Mouse (Mus musculus): Measurements from ENCODE around the gene Pck1. TPM values are rescaled to one million over a fixed set of nuclear protein-coding genes. Genes with fewer than 3 reads are reported as not detected.
"Not testable (repeated sequence)": the region's sequence is repeated elsewhere in the genome, so short reads cannot be mapped to it uniquely, and the experiment has no call there.

Pck1 gene
- polyA plus RNA-seq, 1 experiment from 2014 or later, result 0.13 TPM

DNA sequence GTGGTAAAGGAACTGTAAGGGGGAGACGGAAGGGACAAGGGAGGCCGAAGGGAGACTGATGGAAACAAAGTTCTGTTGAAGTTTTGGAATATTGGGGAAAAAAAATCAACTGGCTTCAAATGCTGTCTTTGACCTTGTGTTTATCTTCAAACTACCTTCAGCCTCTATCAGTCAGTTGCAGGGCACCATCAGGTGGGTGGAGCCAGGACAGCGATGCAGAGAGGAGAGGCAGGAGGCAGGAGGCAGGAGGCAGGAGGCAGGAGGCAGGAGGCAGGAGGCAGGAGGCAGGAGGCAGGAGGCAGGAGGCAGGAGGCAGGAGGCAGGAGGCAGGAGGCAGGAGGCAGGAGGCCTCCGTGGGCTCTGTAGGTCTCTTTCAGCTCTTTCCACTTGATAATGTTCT is 32.7 kb upstream of the Pck1 start:
- not testable (repeated sequence) for H3K27me3 ChIP-seq (replicated peaks; ENCODE audit: control insufficient read depth, insufficient read depth, low read length); H3K4me3 ChIP-seq (ENCODE audit: low read depth, low read length); DNase-seq (ENCODE audit: low spot score); H3K9me3 ChIP-seq (ENCODE audit: control insufficient read depth, low read length); H3K4me1 ChIP-seq (ENCODE audit: control insufficient read depth, insufficient read depth, low read length); H3K36me3 ChIP-seq (ENCODE audit: control insufficient read depth, insufficient read depth, low read length); H3K27ac ChIP-seq (replicated peaks; ENCODE audit: low read depth, low read length); H3K9ac ChIP-seq (ENCODE audit: low read depth, low read length); H3K4me2 ChIP-seq (ENCODE audit: low read depth, low read length); ATAC-seq (ENCODE audit: low read depth)
- WGBS, result 74% methylated on average over 3 of the region's 4 CpGs

DNA sequence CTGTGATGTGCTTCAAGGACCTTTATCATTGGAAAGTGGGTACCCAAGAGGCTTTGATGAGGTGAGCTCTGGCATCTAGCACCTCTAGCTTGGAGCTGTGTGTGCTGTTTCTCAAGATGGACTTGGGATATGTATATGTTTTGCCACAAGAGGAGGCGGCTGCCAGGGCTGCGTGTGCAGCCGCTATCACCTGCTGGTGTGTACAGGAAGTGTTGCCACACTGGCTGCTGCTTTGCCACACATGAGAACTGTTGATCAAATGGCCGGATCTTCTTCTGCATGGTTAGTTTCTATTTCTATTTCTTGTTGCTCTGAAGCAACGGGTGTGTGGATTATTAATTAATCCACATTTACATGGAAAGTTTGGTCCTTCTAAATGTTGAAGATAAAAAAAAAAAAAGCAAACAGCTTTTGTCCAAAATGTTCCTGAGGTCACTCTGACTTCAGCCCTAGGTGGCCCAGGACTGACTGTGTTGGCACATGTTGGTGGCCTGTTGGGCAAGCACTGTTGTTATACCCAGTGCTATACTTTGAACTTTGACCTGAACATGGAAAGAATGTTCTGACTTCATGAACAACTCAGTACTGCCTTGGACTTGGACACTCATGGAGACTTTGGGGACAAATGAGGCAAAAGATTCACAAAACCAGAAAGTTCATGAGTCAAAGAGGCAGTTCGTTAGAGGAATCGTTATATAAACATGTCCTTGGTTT is 28.7 kb upstream of the Pck1 start:
- no peak for DNase-seq (ENCODE audit: low spot score)
- H3K27me3 ChIP-seq (replicated peaks; ENCODE audit: control insufficient read depth, insufficient read depth, low read length), result no peaks in the 10 kb centered on the region
- no peak overlapping the region for H3K4me2 ChIP-seq (ENCODE audit: low read depth, low read length)
- H3K36me3 ChIP-seq (ENCODE audit: control insufficient read depth, insufficient read depth, low read length), result no peaks in the 10 kb centered on the region
- no peak for ATAC-seq (ENCODE audit: low read depth)
- no peak overlapping the region for H3K9ac ChIP-seq (ENCODE audit: low read depth, low read length)
- H3K4me3 ChIP-seq (ENCODE audit: low read depth, low read length), result no peak overlapping the region
- no peaks in the 10 kb centered on the region for H3K4me1 ChIP-seq (ENCODE audit: control insufficient read depth, insufficient read depth, low read length)
- 90% methylated on average over 7 of the region's 7 CpGs for WGBS
- no peaks in the 10 kb centered on the region for H3K9me3 ChIP-seq (ENCODE audit: control insufficient read depth, low read length)
- no peak overlapping the region for H3K27ac ChIP-seq (replicated peaks; ENCODE audit: low read depth, low read length)

DNA sequence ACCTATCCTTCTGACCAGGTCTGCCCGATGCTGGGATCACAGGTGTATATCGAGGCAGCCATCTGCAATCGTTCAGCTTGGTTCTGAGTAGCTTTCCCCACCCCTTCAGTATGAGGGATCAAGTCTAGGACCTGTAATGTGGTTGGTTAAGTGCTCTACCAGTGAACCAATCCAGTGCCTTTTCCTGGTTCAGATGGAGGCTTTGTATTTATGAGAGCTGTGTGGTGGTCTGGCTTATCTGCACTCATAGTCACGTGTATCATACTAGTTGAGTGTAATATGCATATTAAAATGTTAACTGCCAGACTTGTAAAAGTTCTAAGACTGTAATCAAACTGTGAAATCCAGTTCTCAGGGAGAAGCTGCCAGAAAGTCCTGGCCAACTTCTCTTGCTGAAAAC is 26.5 kb upstream of the Pck1 start:
- Histone ChIP-seq H3K27me3 (replicated peaks; ENCODE audit: control insufficient read depth, insufficient read depth, low read length) (no peaks in the 10 kb centered on the region), H3K4me1 (ENCODE audit: control insufficient read depth, insufficient read depth, low read length) (no peaks in the 10 kb centered on the region), H3K36me3 (ENCODE audit: control insufficient read depth, insufficient read depth, low read length) (no peaks in the 10 kb centered on the region), H3K4me2 (ENCODE audit: low read depth, low read length) (no peak overlapping the region), H3K9ac (ENCODE audit: low read depth, low read length) (no peak overlapping the region), H3K9me3 (ENCODE audit: control insufficient read depth, low read length) (no peaks in the 10 kb centered on the region), H3K27ac (replicated peaks; ENCODE audit: low read depth, low read length) (no peak overlapping the region), H3K4me3 (ENCODE audit: low read depth, low read length) (no peak overlapping the region)
- no peak for DNase-seq (ENCODE audit: low spot score)
- 77% methylated on average over 4 of the region's 4 CpGs for WGBS
- ATAC-seq (ENCODE audit: low read depth), result no peak

DNA sequence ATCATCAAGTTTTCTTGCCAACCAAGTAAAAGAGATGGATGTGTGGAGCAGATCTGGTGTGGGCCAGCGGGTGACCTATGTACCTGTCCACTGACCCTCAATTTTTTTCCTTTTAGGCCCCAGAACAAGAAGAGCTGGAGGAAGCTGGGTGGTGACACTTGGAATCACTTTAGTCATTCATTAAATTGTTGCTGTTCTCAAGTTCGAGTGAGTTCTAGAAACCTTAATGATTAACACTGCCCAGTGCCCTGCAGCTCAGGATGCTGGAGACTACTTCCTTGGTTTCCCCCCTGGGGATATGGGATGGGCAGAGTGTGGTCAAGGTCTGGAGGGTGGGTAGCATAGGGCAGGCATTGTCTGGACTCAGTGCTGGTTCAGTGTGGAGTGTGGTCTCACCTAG is 23.7 kb upstream of the Pck1 start:
- ATAC-seq (ENCODE audit: low read depth) (no peak), DNase-seq (ENCODE audit: low spot score) (no peak)
- Histone ChIP-seq H3K27ac (replicated peaks; ENCODE audit: low read depth, low read length) (no peak overlapping the region), H3K9me3 (ENCODE audit: control insufficient read depth, low read length) (no peaks in the 10 kb centered on the region), H3K4me3 (ENCODE audit: low read depth, low read length) (no peak overlapping the region), H3K36me3 (ENCODE audit: control insufficient read depth, insufficient read depth, low read length) (no peaks in the 10 kb centered on the region), H3K9ac (ENCODE audit: low read depth, low read length) (no peak overlapping the region), H3K4me1 (ENCODE audit: control insufficient read depth, insufficient read depth, low read length) (no peaks in the 10 kb centered on the region), H3K27me3 (replicated peaks; ENCODE audit: control insufficient read depth, insufficient read depth, low read length) (no peaks in the 10 kb centered on the region), H3K4me2 (ENCODE audit: low read depth, low read length) (no peak overlapping the region)
- WGBS, result 62% methylated on average over 2 of the region's 2 CpGs

DNA sequence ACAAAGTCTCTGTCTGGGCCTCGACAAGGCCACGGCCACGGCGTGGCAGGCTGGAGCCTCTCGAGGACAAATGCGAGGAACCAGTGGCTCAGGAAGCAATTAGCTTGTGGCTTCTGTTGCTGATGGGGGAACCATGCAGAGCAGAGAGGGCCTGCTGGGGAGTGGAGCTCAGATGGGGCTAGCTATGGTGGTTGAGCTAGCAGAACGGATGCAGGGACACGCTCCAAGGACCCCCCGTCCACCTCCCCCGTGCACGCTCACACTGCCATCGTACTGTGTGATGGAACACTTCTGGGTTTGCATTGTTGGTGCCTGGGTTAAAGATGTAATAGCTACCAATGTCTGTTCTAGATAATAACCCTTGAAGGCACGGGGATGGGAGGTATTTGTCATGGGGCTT is 20.6 kb upstream of the Pck1 start:
- Histone ChIP-seq H3K4me1 (ENCODE audit: control insufficient read depth, insufficient read depth, low read length) (no peaks in the 10 kb centered on the region), H3K27me3 (replicated peaks; ENCODE audit: control insufficient read depth, insufficient read depth, low read length) (no peaks in the 10 kb centered on the region), H3K9me3 (ENCODE audit: control insufficient read depth, low read length) (no peaks in the 10 kb centered on the region), H3K4me2 (ENCODE audit: low read depth, low read length) (no peak overlapping the region), H3K9ac (ENCODE audit: low read depth, low read length) (no peak overlapping the region), H3K4me3 (ENCODE audit: low read depth, low read length) (no peak overlapping the region), H3K36me3 (ENCODE audit: control insufficient read depth, insufficient read depth, low read length) (no peaks in the 10 kb centered on the region), H3K27ac (replicated peaks; ENCODE audit: low read depth, low read length) (no peak overlapping the region)
- DNase-seq (ENCODE audit: low spot score), result no peak
- no peak for ATAC-seq (ENCODE audit: low read depth)
- WGBS, result 78% methylated on average over 13 of the region's 13 CpGs

DNA sequence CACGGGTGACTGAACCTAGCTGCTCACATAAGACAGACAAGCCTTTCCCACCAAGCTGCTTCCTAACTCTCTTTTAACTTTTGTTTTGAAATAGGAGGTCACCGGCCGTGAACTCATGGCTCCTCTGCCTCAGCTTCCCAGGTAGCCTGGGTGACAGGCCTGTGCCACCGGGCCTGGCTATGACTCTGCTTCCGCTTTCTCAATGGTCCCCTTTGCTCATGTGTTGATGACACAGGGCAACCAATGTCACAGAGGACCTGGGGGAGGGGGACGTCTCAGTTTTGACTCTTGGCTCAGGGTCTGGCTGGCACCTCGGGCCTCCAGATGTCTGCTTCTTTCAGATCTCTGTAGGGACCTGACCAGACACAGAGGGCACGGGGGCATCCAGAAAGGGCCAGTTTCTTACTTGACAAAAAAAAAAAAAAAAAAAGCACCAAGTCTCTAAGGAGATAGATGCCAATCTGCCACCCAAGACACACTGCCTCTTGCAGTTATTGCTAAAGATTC is 20.0 kb upstream of the Pck1 start:
- no peak for DNase-seq (ENCODE audit: low spot score)
- no peaks in the 10 kb centered on the region for H3K4me1 ChIP-seq (ENCODE audit: control insufficient read depth, insufficient read depth, low read length)
- H3K4me2 ChIP-seq (ENCODE audit: low read depth, low read length), result no peak overlapping the region
- H3K9ac ChIP-seq (ENCODE audit: low read depth, low read length), result no peak overlapping the region
- H3K27me3 ChIP-seq (replicated peaks; ENCODE audit: control insufficient read depth, insufficient read depth, low read length), result no peaks in the 10 kb centered on the region
- 76% methylated on average over 8 of the region's 8 CpGs for WGBS
- H3K36me3 ChIP-seq (ENCODE audit: control insufficient read depth, insufficient read depth, low read length), result no peaks in the 10 kb centered on the region
- no peak for ATAC-seq (ENCODE audit: low read depth)
- no peak overlapping the region for H3K4me3 ChIP-seq (ENCODE audit: low read depth, low read length)
- H3K9me3 ChIP-seq (ENCODE audit: control insufficient read depth, low read length), result no peaks in the 10 kb centered on the region
- no peak overlapping the region for H3K27ac ChIP-seq (replicated peaks; ENCODE audit: low read depth, low read length)

DNA sequence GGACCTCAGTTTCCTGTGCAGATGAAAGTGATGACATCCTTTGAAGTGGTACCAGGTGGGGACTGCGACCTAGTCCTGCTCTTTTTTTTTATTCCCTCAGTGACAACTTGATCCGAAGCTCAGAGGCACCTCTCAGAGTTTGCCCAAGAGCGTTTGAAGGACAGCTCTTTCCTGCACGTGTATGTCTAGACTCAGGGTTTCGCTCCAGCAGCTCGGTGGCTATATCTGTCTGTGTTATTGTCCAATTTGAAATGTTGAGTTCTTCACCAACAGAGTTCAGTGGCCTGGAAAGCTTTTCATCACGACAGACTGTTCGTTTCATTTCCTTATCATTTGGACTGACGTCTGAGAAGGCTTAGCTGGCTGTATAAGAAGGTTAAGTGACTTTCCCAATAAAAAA is 18.2 kb upstream of the Pck1 start:
- ATAC-seq (ENCODE audit: low read depth), result no peak
- Histone ChIP-seq H3K36me3 (ENCODE audit: control insufficient read depth, insufficient read depth, low read length) (no peaks in the 10 kb centered on the region), H3K27me3 (replicated peaks; ENCODE audit: control insufficient read depth, insufficient read depth, low read length) (no peaks in the 10 kb centered on the region), H3K9me3 (ENCODE audit: control insufficient read depth, low read length) (no peaks in the 10 kb centered on the region), H3K4me1 (ENCODE audit: control insufficient read depth, insufficient read depth, low read length) (no peaks in the 10 kb centered on the region), H3K4me3 (ENCODE audit: low read depth, low read length) (no peak overlapping the region), H3K27ac (replicated peaks; ENCODE audit: low read depth, low read length) (no peak overlapping the region), H3K9ac (ENCODE audit: low read depth, low read length) (no peak overlapping the region), H3K4me2 (ENCODE audit: low read depth, low read length) (no peak overlapping the region)
- DNase-seq (ENCODE audit: low spot score), result no peak
- 62% methylated on average over 9 of the region's 9 CpGs for WGBS

DNA sequence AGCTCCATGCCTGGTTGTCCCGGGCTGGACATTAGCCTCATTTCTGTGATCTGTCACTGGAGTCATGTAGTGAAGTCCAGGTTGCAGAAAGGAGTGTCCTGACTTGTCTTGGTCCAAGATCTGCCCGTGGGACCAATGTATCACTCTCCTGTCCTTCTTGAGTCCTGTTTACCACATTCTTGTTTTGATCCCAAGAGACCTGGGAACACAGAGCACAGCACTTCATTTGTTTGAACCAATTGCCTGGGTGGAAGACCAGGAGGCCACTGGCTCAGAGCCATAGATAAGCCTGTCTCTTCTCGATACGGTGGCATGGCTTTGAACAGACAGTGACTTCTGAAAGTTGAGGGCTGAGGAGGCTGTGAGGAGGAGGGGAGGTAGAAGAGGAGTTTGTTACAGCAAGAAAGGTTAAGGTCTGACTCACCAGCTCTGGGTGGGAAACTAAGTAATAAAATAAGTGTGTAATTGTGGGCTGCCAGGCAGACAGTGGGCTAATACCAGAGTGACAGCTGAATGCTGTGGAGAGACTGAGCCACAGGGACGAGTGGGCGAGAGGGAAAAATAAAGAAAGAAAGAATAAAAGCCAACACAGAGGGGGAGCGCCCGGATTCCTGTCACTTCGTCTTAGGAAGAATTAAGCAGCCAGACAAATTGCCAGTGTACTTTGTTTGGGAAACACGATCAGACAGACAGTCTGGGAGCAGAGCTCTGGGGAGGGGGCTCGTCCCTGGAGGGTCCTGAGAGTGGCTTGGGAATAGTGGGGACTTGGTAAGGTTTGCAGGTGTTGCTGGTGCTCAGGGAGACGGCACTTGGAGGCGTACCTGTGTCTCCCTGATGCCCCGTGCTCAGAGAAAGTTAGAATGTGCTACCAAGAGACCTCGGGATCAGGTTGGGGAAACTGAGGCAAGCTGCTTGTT is 14.3 kb upstream of the Pck1 start:
- Histone ChIP-seq H3K4me1 (ENCODE audit: control insufficient read depth, insufficient read depth, low read length) (no peaks in the 10 kb centered on the region), H3K27ac (replicated peaks; ENCODE audit: low read depth, low read length) (no peak overlapping the region), H3K27me3 (replicated peaks; ENCODE audit: control insufficient read depth, insufficient read depth, low read length) (no peaks in the 10 kb centered on the region), H3K4me2 (ENCODE audit: low read depth, low read length) (no peak overlapping the region), H3K9ac (ENCODE audit: low read depth, low read length) (no peak overlapping the region), H3K4me3 (ENCODE audit: low read depth, low read length) (no peak overlapping the region), H3K9me3 (ENCODE audit: control insufficient read depth, low read length) (no peaks in the 10 kb centered on the region), H3K36me3 (ENCODE audit: control insufficient read depth, insufficient read depth, low read length) (no peaks in the 10 kb centered on the region)
- no peak for DNase-seq (ENCODE audit: low spot score)
- no peak for ATAC-seq (ENCODE audit: low read depth)
- WGBS, result 53% methylated on average over 15 of the region's 15 CpGs
